Mouse (Mus musculus): ENCODE measurements at regions not wholly inside any gene's neighbourhood (a gene's known extent, or its start where the extent isn't known, plus 50 kb on each side); places are given as distances from the start of the nearest gene placed in this dataset.

DNA sequence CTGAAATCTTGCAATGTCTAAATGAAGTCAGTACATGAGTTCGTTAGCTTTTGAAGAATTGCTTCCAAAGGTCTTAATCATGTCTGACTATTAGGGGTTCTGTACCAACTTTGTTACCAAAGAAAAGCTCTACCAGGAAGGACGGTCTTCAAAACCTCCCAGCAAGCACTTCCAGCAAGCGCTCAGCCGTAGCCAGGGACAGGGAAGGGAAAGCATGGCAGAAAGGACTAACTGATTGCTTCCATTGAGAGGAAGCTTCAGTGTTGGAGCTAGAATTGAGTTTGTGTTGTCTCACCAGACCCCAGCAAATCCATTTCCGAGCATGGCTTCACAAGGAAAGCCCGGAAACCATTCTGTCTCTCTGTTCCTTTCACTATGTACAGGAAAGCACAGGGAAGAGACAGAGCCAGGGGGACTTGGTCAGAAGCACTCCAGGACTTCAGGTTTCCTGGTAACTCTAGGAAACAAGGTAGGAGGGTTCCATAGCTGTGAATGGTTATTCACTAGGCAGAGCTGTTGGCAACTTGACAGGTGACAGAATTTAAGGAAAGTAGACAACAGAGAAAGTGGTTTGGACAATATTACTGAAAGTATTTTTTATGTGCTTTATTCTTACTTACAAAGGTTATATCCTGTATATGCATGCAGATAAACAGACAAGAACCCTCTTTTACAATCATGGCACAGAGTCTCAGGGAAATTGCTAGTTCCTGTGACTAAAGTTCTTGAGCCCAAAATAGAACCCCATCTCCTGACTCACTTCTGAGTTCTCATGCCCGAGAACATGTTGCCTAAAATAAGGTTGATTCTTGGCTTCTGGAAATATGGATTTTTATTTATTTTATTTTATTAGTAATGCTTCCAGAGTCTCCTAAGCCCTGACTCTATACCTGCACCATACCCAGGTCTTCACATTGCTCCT, 151.5 kb upstream of the Dnajc19 start:
- no peak for TF ChIP-seq USF1 (IDR thresholded peaks at IDR 0.05; ENCODE audit: low read depth)
- no peak for TF ChIP-seq CTCF (IDR thresholded peaks at IDR 0.05; ENCODE audit: control insufficient read depth, insufficient read depth, insufficient read length)
- no peak for TF ChIP-seq MYOD1 (IDR thresholded peaks at IDR 0.05; ENCODE audit: control insufficient read depth, insufficient read length, low read depth)
